Mouse (Mus musculus) liver, embryonic 11.5 days (tissue): Measurements from ENCODE around the gene 9430097D07Rik. TPM values are rescaled to one million over a fixed set of nuclear protein-coding genes. Genes with fewer than 3 reads are reported as not detected.

Source experiments
- ATAC-seq: fragments of 200-750 bp; cut with Nextera tagmentation; replicated peaks from 2 replicates; pipeline ENCODE4 v1.8.0; 2017; ENCODE audit warnings: moderate number of reproducible peaks, mild to moderate bottlenecking, moderate TSS enrichment, moderate library complexity; ENCODE audit not compliant: low FRiP score
- DNase-seq: peaks from one replicate; pipeline ENCODE4 v3.0.0-alpha.2; 2017; ENCODE audit warnings: low spot score
- H3K27ac ChIP-seq: fragments of 300-500 bp; sonication (generic); 2 replicates; pipeline ENCODE4 v1.5.1; 2014; ENCODE audit warnings: mild to moderate bottlenecking, low read depth, low read length, control low read depth
- H3K27me3 ChIP-seq: fragments of 300-500 bp; sonication (generic); replicated peaks from 2 replicates; pipeline ENCODE4 v1.6.1; 2014; ENCODE audit warnings: low read length, mixed read lengths; ENCODE audit not compliant: control insufficient read depth, insufficient read depth
- H3K36me3 ChIP-seq: fragments of 300-500 bp; sonication (generic); 2 replicates; pipeline ENCODE4 v1.6.1; 2014; ENCODE audit warnings: mild to moderate bottlenecking, low read length, moderate library complexity, mixed read lengths; ENCODE audit not compliant: control insufficient read depth, insufficient read depth
- H3K4me1 ChIP-seq: fragments of 300-500 bp; sonication (generic); replicated peaks from 2 replicates; pipeline ENCODE4 v1.6.1; 2014; ENCODE audit warnings: low read length, mixed read lengths; ENCODE audit not compliant: control insufficient read depth, insufficient read depth
- H3K4me2 ChIP-seq: fragments of 300-500 bp; sonication (generic); 2 replicates; pipeline ENCODE4 v1.6.1; 2014; ENCODE audit warnings: mild to moderate bottlenecking, control low read depth, moderate library complexity
- H3K4me3 ChIP-seq: fragments of 300-500 bp; sonication (generic); 2 replicates; pipeline ENCODE4 v1.5.1; 2014; ENCODE audit warnings: low read depth, low read length, control low read depth
- H3K9ac ChIP-seq: fragments of 300-500 bp; sonication (generic); 2 replicates; pipeline ENCODE4 v1.6.1; 2014; ENCODE audit warnings: low read depth, low read length, control low read depth
- H3K9me3 ChIP-seq: fragments of 300-500 bp; sonication (generic); 2 replicates; pipeline ENCODE4 v1.6.1; 2016; ENCODE audit warnings: low read length, inconsistent platforms, mixed read lengths; ENCODE audit not compliant: control insufficient read depth
- WGBS: fragments of 180-500 bp; shearing (Covaris S2); extraction: QIAGEN DNeasy Blood & Tissue Kit; methylation state at CpG from one replicate; pipeline ENCODE4 v1.1.7; 2014; 5-methylcytosine and 5-hydroxymethylcytosine counted together
- polyA plus RNA-seq: library from polyadenylated mRNA; unstranded; fragments of >200 nt; fragmentation: Nextera tagmentation; extraction: Ambion mirVana; gene quantifications from 2 replicates; pipeline ENCODE4 v1.2.1, GENCODE M21; 2014

Gene 9430097D07Rik
- polyA plus RNA-seq, 1 experiment from 2014 or later, result not detected

- H3K27me3 ChIP-seq, result no peaks in the 10 kb centered on the region
- H3K4me2 ChIP-seq, result no peak overlapping the region
- H3K4me1 ChIP-seq, result peaks cover 11% of the 10 kb centered on the region
- no peak overlapping the region for H3K27ac ChIP-seq
- H3K4me3 ChIP-seq, result no peak overlapping the region
- H3K9ac ChIP-seq, result no peak overlapping the region
- no peak for DNase-seq
- ATAC-seq, result no peak
- H3K9me3 ChIP-seq, result no peaks in the 10 kb centered on the region
- no peaks in the 10 kb centered on the region for H3K36me3 ChIP-seq
- 64% methylated on average over 7 of the region's 7 CpGs for whole genome bisulfite sequencing
Observed at GRCm38 (mm10) chr2:32556019-32556418, 19.5 kb downstream of the 9430097D07Rik start.

- Histone ChIP-seq H3K4me1 (peaks cover 11% of the 10 kb centered on the region), H3K9me3 (no peaks in the 10 kb centered on the region), H3K27ac (no peak overlapping the region), H3K4me2 (no peak overlapping the region), H3K4me3 (no peak overlapping the region), H3K27me3 (no peaks in the 10 kb centered on the region), H3K9ac (no peak overlapping the region), H3K36me3 (no peaks in the 10 kb centered on the region)
- WGBS, result 53% methylated on average over 4 of the region's 4 CpGs
- no peak for ATAC-seq
- DNase-seq, result no peak
Observed at GRCm38 (mm10) chr2:32555484-32555883, 20.0 kb downstream of the 9430097D07Rik start.

- Histone ChIP-seq H3K9ac (no peak overlapping the region), H3K9me3 (no peaks in the 10 kb centered on the region), H3K27ac (no peak overlapping the region), H3K36me3 (no peaks in the 10 kb centered on the region), H3K4me3 (no peak overlapping the region), H3K4me1 (peaks cover 7% of the 10 kb centered on the region), H3K27me3 (no peaks in the 10 kb centered on the region), H3K4me2 (no peak overlapping the region)
- 39% methylated on average over 7 of the region's 7 CpGs for WGBS
- no peak for ATAC-seq
- DNase-seq, result no peak
Observed at GRCm38 (mm10) chr2:32553592-32554148, 21.8 kb downstream of the 9430097D07Rik start.

DNA sequence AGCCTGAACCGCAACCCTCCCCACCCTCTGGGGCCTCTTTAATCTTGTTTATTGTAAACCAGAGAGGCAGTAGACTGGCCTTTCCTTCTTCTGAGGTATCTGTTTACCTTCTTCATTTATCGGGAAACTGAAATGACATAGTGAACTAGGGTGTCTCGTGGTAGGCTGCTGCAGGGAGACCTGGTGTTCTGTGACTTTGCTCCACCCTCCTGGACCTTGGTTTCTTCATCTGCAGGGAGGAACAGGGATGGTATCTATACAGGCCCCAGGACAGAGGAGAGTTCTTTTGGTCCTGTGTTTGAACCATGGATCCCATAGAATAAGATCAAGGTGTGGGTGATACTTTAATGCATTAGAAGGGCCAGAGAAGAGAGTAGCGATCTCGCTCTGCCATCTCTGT is 24.2 kb downstream of the 9430097D07Rik start:
- ATAC-seq (no peak), DNase-seq (no peak)
- Histone ChIP-seq H3K4me3 (no peak overlapping the region), H3K9me3 (no peaks in the 10 kb centered on the region), H3K9ac (no peak overlapping the region), H3K27me3 (no peaks in the 10 kb centered on the region), H3K4me2 (no peak overlapping the region), H3K36me3 (no peaks in the 10 kb centered on the region), H3K27ac (no peak overlapping the region), H3K4me1 (peaks cover 7% of the 10 kb centered on the region)
- WGBS, result 77% methylated on average over 5 of the region's 5 CpGs

DNA sequence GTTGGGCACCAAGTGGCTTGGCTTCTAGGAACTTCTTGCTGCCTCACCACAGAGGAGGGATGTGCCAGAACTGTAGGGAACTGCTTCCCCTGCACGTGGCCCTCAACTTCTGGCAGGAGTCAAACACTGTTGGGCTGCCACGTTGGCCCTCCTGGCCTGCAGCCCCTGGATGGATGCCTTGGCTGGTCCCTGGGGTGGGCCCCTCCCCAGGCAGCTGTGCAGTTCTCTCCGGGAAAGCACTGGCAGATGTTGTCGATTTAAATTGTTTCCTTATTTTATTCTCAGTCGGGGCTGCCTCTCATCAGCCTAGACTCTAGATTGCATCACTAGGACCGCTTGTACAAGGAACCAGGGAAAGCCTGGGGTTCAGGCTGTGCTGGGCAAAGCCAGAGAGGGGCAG is 25.7 kb downstream of the 9430097D07Rik start:
- H3K27ac ChIP-seq, result no peak overlapping the region
- H3K36me3 ChIP-seq, result no peaks in the 10 kb centered on the region
- ATAC-seq, result no peak
- no peak for DNase-seq
- WGBS, result 66% methylated on average over 6 of the region's 6 CpGs
- H3K4me1 ChIP-seq, result no peaks in the 10 kb centered on the region
- no peaks in the 10 kb centered on the region for H3K9me3 ChIP-seq
- H3K4me3 ChIP-seq, result no peak overlapping the region
- H3K9ac ChIP-seq, result no peak overlapping the region
- no peaks in the 10 kb centered on the region for H3K27me3 ChIP-seq
- H3K4me2 ChIP-seq, result no peak overlapping the region

- H3K4me1 ChIP-seq, result no peaks in the 10 kb centered on the region
- H3K4me2 ChIP-seq, result no peak overlapping the region
- 84% methylated on average over 9 of the region's 9 CpGs for WGBS
Observed at GRCm38 (mm10) chr2:32549171-32549570, 26.3 kb downstream of the 9430097D07Rik start.

DNA sequence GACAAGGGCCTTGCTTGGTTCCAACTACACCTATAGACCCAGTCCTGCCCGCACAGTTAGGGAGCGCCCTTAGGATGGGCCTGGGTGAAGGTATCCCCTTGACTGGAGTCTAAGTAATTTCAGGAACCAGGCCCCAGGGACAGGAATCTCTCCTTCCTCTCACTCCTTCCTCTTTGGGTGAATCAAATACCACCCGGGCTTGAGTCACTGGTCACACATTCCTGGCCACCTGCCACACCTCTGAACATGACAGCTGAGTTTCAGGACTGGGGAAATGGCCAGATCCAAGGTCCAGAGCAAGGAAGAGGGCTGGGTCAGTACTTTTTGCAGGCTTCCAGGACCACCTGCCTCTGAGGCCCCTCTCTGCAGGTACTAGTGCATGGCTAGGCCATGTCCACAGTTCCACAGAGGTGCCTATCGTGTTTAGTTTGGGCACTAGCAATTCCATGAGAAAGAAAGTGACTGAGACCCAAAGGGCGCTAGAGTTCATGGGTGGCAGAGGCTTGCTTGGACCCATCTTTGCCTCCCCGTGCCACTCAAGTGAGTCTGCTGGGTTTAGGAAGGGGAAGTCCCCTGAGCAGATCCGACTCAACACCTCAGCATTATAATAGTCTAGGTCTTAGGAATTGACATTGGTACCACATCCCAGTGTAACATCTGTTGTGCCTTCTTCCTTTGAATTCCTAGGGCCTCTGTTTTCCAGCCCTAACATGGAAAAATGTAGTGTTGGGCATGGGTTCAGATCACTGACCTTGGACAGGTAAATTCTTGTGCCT is 27.3 kb downstream of the 9430097D07Rik start:
- Histone ChIP-seq H3K27ac (no peak overlapping the region), H3K27me3 (no peaks in the 10 kb centered on the region), H3K36me3 (no peaks in the 10 kb centered on the region), H3K4me1 (no peaks in the 10 kb centered on the region), H3K9ac (no peak overlapping the region), H3K4me2 (no peak overlapping the region), H3K4me3 (no peak overlapping the region), H3K9me3 (no peaks in the 10 kb centered on the region)
- ATAC-seq (no peak), DNase-seq (no peak)
- 73% methylated on average over 7 of the region's 7 CpGs for WGBS

More at GRCm38 (mm10) chr2:32549171-32549570, 26.3 kb downstream of the 9430097D07Rik start:
- no peaks in the 10 kb centered on the region for H3K36me3 ChIP-seq
- H3K4me3 ChIP-seq, result no peak overlapping the region
- DNase-seq (no peak), ATAC-seq (no peak)
- no peak overlapping the region for H3K27ac ChIP-seq
- no peaks in the 10 kb centered on the region for H3K27me3 ChIP-seq
- H3K9me3 ChIP-seq, result no peaks in the 10 kb centered on the region
- no peak overlapping the region for H3K9ac ChIP-seq

DNA sequence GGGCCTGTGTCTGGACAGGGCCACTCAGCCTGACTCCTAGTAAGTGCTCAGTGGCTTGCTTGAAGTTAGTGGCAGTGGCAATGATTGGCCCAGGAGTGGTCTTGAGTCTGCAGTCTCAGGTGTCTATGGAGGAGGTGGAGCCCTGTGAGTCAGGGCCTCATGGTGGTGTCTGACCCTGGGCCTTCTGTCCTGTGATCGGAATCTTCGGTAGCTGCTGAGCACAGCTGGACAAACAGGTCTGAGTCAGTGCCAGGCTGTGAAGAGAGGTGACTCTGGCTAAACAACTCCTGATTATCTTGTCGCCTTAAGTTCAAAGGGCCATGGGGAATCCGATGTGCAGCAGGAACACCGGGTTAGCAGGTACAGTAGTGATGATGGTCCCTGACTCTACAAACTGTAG is 28.1 kb downstream of the 9430097D07Rik start:
- H3K9ac ChIP-seq, result no peak overlapping the region
- no peak for ATAC-seq
- H3K4me2 ChIP-seq, result no peak overlapping the region
- H3K4me1 ChIP-seq, result no peaks in the 10 kb centered on the region
- no peak overlapping the region for H3K4me3 ChIP-seq
- H3K9me3 ChIP-seq, result no peaks in the 10 kb centered on the region
- H3K27ac ChIP-seq, result no peak overlapping the region
- DNase-seq, result no peak
- no peaks in the 10 kb centered on the region for H3K36me3 ChIP-seq
- H3K27me3 ChIP-seq, result no peaks in the 10 kb centered on the region
- WGBS, result 80% methylated on average over 5 of the region's 5 CpGs

DNA sequence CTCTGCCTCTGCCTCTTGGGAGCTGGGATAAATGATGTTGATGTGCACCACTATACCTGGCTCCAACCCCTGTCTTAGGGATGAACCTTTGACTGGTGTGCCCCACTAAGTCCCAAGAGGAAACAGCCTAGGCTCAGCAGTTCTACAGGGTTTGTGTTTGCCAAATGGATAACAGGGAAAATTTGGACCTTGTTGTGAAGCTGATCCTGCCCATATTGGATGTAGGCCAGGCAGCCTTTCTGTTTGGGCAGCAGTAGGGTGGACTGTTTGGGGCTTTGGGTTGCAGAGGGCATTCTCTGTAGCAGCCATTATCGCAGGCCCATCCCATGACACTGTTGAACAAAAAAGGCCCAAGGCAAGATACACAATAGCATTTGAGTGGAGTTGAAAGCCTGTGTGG is 28.5 kb downstream of the 9430097D07Rik start:
- Histone ChIP-seq H3K4me3 (no peak overlapping the region), H3K36me3 (no peaks in the 10 kb centered on the region), H3K27me3 (no peaks in the 10 kb centered on the region), H3K4me2 (no peak overlapping the region), H3K4me1 (no peaks in the 10 kb centered on the region), H3K9me3 (no peaks in the 10 kb centered on the region), H3K9ac (no peak overlapping the region), H3K27ac (no peak overlapping the region)
- DNase-seq, result no peak
- WGBS, result 88% methylated on average over 1 of the region's 1 CpGs
- ATAC-seq, result no peak
